Mouse (Mus musculus): ENCODE results near the gene E030025P04Rik. TPM values are rescaled to one million over a fixed set of nuclear protein-coding genes. Genes with fewer than 3 reads are reported as not detected.

Gene E030025P04Rik
- polyA plus RNA-seq, 1 experiment from 2014 or later = not detected

DNA sequence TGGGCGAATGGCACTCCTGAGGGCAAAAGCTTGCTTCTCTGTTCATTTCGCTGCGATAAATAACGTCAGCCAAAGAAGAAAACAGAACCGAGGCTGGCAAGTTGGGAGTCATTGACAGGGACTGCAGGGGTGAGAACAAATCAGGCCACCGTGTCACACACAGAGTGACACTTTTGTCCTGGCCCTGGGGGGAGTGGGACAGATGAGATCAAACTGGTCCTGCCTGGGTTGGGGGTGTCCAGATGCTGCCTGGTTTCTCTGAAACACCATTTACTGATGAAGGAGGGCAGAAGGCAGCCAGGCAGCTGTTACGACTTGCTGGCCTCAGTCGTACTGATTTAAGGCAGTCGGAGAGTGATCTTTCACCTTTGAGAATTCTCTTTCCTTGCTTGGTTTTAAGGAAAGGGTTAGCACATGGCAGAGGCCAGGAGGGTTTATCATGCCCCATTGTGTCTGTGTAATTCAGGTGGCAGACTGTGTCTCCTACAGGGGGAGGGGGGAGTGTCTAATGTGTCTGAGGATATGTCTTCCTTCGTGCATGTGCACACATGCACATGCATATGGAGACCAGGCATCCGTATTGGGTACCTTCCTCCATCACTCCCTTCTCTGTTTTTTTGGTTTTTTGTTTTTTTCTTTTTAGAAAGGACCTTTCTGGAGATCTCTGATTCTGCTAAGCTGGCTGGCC is 36.5 kb downstream of the E030025P04Rik start:
- no peaks in the 10 kb centered on the region; the same call in 1 of the 2 replicates for H3K4me1 ChIP-seq (ENCODE audit: control insufficient read depth, insufficient read depth, low read length)
- H3K27ac ChIP-seq (ENCODE audit: low read depth, low read length) = no peak overlapping the region
- no peak overlapping the region for H3K4me3 ChIP-seq (ENCODE audit: low read depth, low read length)
- H3K4me2 ChIP-seq = no peak overlapping the region
- no peaks in the 10 kb centered on the region for H3K36me3 ChIP-seq (ENCODE audit: control insufficient read depth, insufficient read depth, low read length)
- ATAC-seq (replicated peaks; ENCODE audit: insufficient number of reproducible peaks, low FRiP score, low TSS enrichment) = no peak
- 37% methylated on average over 11 of the region's 11 CpGs for WGBS (ENCODE audit: insufficient replicate concordance)
- peaks cover 6% of the 10 kb centered on the region; the same call in 1 of the 2 replicates for H3K27me3 ChIP-seq (ENCODE audit: control insufficient read depth, insufficient read depth, low read length)
- H3K9me3 ChIP-seq (replicated peaks; ENCODE audit: control insufficient read depth, low read length) = no peaks in the 10 kb centered on the region
- no peak overlapping the region for H3K9ac ChIP-seq (ENCODE audit: low read depth, low read length)

- Histone ChIP-seq H3K9me3 (replicated peaks; ENCODE audit: control insufficient read depth, low read length) (no peaks in the 10 kb centered on the region), H3K4me3 (ENCODE audit: low read depth, low read length) (no peak overlapping the region), H3K4me1 (ENCODE audit: control insufficient read depth, insufficient read depth, low read length) (no peaks in the 10 kb centered on the region; the same call in 1 of the 2 replicates), H3K4me2 (no peak overlapping the region), H3K27me3 (ENCODE audit: control insufficient read depth, insufficient read depth, low read length) (peaks cover 6% of the 10 kb centered on the region; the same call in 1 of the 2 replicates), H3K36me3 (ENCODE audit: control insufficient read depth, insufficient read depth, low read length) (no peaks in the 10 kb centered on the region), H3K27ac (ENCODE audit: low read depth, low read length) (no peak overlapping the region), H3K9ac (ENCODE audit: low read depth, low read length) (no peak overlapping the region)
- WGBS (ENCODE audit: insufficient replicate concordance) = 33% methylated on average over 8 of the region's 8 CpGs
- ATAC-seq (replicated peaks; ENCODE audit: insufficient number of reproducible peaks, low FRiP score, low TSS enrichment) = no peak
These were observed 37.4 kb downstream of the E030025P04Rik start for GRCm38 (mm10) chr11:109106751-109107150.

- no peak overlapping the region for H3K9ac ChIP-seq (ENCODE audit: low read depth, low read length)
- H3K36me3 ChIP-seq (ENCODE audit: control insufficient read depth, insufficient read depth, low read length) = no peaks in the 10 kb centered on the region
- no peak overlapping the region for H3K4me3 ChIP-seq (ENCODE audit: low read depth, low read length)
- H3K4me1 ChIP-seq (ENCODE audit: control insufficient read depth, insufficient read depth, low read length) = no peaks in the 10 kb centered on the region; the same call in 1 of the 2 replicates
- no peak overlapping the region for H3K4me2 ChIP-seq
- H3K9me3 ChIP-seq (replicated peaks; ENCODE audit: control insufficient read depth, low read length) = no peaks in the 10 kb centered on the region
- ATAC-seq (replicated peaks; ENCODE audit: insufficient number of reproducible peaks, low FRiP score, low TSS enrichment) = no peak
- H3K27me3 ChIP-seq (ENCODE audit: control insufficient read depth, insufficient read depth, low read length) = peaks cover 6% of the 10 kb centered on the region; the same call in 1 of the 2 replicates
- 38% methylated on average over 5 of the region's 5 CpGs for WGBS (ENCODE audit: insufficient replicate concordance)
- H3K27ac ChIP-seq (ENCODE audit: low read depth, low read length) = no peak overlapping the region
These were observed 38.0 kb downstream of the E030025P04Rik start for GRCm38 (mm10) chr11:109106181-109106580.

DNA sequence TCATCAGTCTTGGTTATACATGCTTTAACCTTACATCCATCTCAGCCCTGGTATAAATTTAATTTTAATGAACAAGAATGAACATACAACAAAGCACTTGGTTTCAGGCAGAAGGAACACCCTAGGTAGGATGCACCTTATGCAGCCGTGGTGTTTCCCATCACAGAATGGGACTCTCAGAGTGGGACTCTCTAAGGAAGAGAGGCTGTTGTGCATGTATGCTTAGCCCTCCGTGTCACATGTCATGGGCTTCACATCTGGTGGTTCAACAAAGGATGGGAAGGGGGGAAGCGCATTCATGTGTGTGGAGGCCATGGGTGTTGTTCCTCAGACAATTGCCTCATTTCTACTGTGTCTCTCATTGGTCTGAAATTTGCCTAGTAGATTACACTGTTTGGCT is 40.8 kb downstream of the E030025P04Rik start:
- ATAC-seq (replicated peaks; ENCODE audit: insufficient number of reproducible peaks, low FRiP score, low TSS enrichment) = no peak
- Histone ChIP-seq H3K27me3 (ENCODE audit: control insufficient read depth, insufficient read depth, low read length) (0 out of 2 replicates have a peak, but pooled peaks cover 3% of the 10 kb centered on the region), H3K9me3 (replicated peaks; ENCODE audit: control insufficient read depth, low read length) (no peaks in the 10 kb centered on the region)

DNA sequence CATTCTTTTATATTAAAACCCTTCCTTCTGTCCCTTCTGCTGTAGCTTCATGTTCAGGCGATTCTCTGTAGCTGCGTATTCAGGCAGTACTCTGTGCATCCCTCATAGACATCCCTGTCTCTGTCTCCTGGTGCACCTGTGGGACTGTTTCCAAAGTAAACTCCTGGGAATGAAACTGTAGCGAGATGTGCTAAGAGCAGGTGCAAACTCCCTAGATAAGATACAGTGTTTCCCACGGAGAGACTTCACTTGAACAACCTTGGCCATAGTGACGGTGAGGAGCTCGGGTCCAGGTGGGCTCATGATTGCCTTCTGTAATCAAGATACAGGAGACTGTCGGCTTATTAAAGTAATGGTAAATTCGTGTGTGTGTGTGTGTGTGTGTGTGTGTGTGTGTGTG is 41.5 kb downstream of the E030025P04Rik start:
- Histone ChIP-seq H3K36me3 (ENCODE audit: control insufficient read depth, insufficient read depth, low read length) (no peaks in the 10 kb centered on the region), H3K9ac (ENCODE audit: low read depth, low read length) (no peak overlapping the region), H3K9me3 (replicated peaks; ENCODE audit: control insufficient read depth, low read length) (no peaks in the 10 kb centered on the region), H3K27me3 (ENCODE audit: control insufficient read depth, insufficient read depth, low read length) (0 out of 2 replicates have a peak, but pooled peaks cover 1% of the 10 kb centered on the region), H3K4me2 (no peak overlapping the region), H3K4me3 (ENCODE audit: low read depth, low read length) (no peak overlapping the region), H3K27ac (ENCODE audit: low read depth, low read length) (no peak overlapping the region), H3K4me1 (ENCODE audit: control insufficient read depth, insufficient read depth, low read length) (no peaks in the 10 kb centered on the region; the same call in 1 of the 2 replicates)
- no peak for ATAC-seq (replicated peaks; ENCODE audit: insufficient number of reproducible peaks, low FRiP score, low TSS enrichment)
- WGBS (ENCODE audit: insufficient replicate concordance) = 82% methylated on average over 8 of the region's 8 CpGs

More for the DNA sequence above, 40.8 kb downstream of the E030025P04Rik start:
- no peak overlapping the region for H3K27ac ChIP-seq (ENCODE audit: low read depth, low read length)
- WGBS (ENCODE audit: insufficient replicate concordance) = 86% methylated on average over 3 of the region's 3 CpGs
- H3K4me3 ChIP-seq (ENCODE audit: low read depth, low read length) = no peak overlapping the region
- no peaks in the 10 kb centered on the region for H3K36me3 ChIP-seq (ENCODE audit: control insufficient read depth, insufficient read depth, low read length)
- H3K4me2 ChIP-seq = no peak overlapping the region
- no peak overlapping the region for H3K9ac ChIP-seq (ENCODE audit: low read depth, low read length)
- H3K4me1 ChIP-seq (ENCODE audit: control insufficient read depth, insufficient read depth, low read length) = no peaks in the 10 kb centered on the region; the same call in 1 of the 2 replicates

DNA sequence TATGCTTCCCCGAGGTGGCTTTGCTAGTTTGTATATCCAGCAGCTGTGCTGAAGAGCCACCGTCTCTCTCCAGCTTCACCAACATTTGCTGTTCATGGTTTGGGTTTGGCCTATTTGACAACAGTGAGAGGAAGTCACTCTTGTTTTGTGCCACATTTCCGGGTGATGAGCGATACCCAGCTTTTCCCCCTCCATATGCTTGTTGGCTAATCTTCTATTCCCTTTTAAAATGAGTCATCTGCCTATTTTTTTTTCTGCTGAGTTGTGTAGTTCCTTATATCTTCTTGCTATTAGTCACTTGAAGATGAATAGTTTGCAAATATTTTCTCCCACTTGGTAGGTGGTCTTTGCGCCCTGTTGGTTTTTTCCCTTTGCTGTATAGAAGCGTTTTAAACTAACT is 43.9 kb downstream of the E030025P04Rik start:
- Histone ChIP-seq H3K27me3 (ENCODE audit: control insufficient read depth, insufficient read depth, low read length) (no peaks in the 10 kb centered on the region), H3K4me2 (no peak overlapping the region), H3K27ac (ENCODE audit: low read depth, low read length) (no peak overlapping the region), H3K9me3 (replicated peaks; ENCODE audit: control insufficient read depth, low read length) (no peaks in the 10 kb centered on the region), H3K4me1 (ENCODE audit: control insufficient read depth, insufficient read depth, low read length) (peaks cover under 1% of the 10 kb centered on the region; the same call in 1 of the 2 replicates), H3K4me3 (ENCODE audit: low read depth, low read length) (no peak overlapping the region), H3K9ac (ENCODE audit: low read depth, low read length) (no peak overlapping the region), H3K36me3 (ENCODE audit: control insufficient read depth, insufficient read depth, low read length) (no peaks in the 10 kb centered on the region)
- no peak for ATAC-seq (replicated peaks; ENCODE audit: insufficient number of reproducible peaks, low FRiP score, low TSS enrichment)
- WGBS (ENCODE audit: insufficient replicate concordance) = 76% methylated on average over 6 of the region's 6 CpGs

DNA sequence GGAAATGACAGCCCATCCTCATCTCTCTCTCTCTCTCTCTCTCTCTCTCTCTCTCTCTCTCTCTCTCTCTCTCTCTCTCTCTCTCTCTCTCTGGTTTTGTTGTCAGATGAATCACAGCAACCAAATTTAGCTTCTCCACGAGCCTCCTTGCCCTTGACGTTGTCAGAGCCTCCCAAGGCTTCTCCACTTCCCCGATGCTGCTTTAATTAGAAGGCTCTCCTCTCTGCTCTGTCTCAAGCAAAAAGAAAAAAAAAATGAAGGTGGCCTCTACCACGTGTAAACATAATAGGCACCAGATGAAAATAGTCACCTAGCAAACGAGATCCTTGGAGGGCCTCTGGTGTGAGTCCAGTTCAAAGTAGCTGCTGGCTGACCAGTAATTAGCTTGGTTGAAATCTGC is 52.3 kb downstream of the E030025P04Rik start:
- ATAC-seq (replicated peaks; ENCODE audit: insufficient number of reproducible peaks, low FRiP score, low TSS enrichment) = no peak
- no peak overlapping the region for H3K9ac ChIP-seq (ENCODE audit: low read depth, low read length)
- WGBS (ENCODE audit: insufficient replicate concordance) = 30% methylated on average over 5 of the region's 5 CpGs
- peaks cover 3% of the 10 kb centered on the region; the same call in 1 of the 2 replicates for H3K4me1 ChIP-seq (ENCODE audit: control insufficient read depth, insufficient read depth, low read length)
- no peak overlapping the region for H3K27ac ChIP-seq (ENCODE audit: low read depth, low read length)
- no peaks in the 10 kb centered on the region for H3K36me3 ChIP-seq (ENCODE audit: control insufficient read depth, insufficient read depth, low read length)
- H3K4me2 ChIP-seq = no peak overlapping the region
- H3K4me3 ChIP-seq (ENCODE audit: low read depth, low read length) = no peak overlapping the region
- no peaks in the 10 kb centered on the region for H3K27me3 ChIP-seq (ENCODE audit: control insufficient read depth, insufficient read depth, low read length)
- no peaks in the 10 kb centered on the region for H3K9me3 ChIP-seq (replicated peaks; ENCODE audit: control insufficient read depth, low read length)
